Mouse (Mus musculus) R1 (cell line): ENCODE results near the gene Npm3.

Source experiments
- DNase-seq: peaks from one replicate; pipeline ENCODE4 v3.0.0-alpha.2; 2018; ENCODE audit warnings: low read depth, low spot score

Npm3 gene

DNA sequence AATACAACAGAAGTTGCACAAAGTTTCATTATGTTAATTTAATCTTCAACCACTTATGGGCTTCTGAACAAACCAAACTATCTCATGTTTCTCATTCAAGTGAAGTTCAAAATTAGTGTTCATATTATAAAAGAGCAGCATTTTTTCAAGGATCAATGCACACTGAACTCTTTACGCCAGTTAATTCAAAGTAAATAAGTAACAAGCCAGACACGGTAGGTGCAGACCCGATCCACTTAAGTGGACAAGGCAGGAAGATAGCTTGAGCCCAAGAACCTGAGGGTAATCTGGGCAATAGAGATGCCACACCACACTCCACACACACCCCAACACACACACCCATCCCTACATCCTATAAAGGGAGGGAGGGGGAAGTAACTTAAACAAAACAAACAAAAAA lies 4.2 kb upstream of the Npm3 start:
- no peak for DNase-seq

- DNase-seq: no peak
Measured at GRCm38 (mm10) chr19:45751881-45752280, 2.5 kb upstream of the Npm3 start.

- DNase-seq: peak; percentile 43
Measured at GRCm38 (mm10) chr19:45748691-45749242, 624 bp downstream of the Npm3 start.

DNA sequence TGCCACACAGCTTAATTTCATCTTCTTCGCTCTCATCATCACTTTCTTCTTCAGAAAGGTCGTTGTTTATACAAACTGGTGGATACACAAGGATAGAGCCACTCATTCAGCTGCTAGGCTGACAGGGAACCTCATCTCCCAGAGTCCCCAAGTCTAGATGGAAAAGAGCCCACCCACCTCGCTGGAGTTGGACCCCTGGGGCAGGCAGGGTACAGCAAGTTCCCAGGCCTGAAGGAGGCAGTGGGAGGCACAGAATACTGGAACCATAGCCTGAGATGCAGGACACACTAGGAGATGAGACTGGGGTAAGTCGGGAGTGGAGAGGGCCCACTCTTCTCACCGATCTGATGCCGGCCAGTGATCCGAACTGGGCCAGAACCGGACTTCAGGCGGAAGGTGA lies 1.2 kb downstream of the Npm3 start:
- no peak for DNase-seq

DNA sequence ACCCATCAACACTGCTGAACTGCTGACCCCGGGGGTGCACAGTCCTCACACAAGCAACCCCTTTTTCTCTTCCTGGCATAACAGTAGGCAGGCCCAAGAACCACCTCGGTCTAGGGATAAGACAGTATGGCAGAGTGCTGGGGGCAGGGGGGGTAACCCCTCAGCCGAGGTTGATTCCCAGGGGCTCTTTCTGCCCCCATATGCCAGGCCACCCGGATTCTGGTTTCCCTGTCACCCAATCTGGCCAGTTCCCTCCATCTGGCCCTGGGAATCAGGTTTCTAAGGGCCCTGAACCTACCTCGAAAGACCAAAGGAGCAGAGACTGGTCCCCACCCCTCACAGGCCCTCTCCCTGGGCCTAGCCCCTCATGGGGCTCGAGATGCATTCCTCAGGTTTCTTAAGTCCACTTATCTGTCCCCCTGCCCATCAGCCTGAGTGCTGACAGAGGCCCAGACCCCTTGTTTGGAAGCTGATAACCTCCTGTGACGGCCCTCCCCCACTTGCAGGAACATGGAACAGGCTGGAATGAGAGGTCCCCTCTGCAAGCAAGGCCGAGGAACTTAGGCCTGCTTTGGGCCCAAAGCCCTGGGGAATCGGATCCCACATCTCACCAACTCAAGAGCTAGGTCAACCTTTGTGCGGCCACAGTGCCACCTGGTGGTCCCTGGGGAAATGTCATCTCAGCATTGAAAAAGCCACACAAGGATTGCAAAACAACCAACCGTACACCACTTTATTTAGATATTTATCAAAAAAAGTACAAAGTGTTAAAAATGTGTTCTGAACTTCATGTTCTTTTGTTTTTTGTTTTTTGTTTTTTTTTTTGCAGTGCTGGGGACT lies 2.1 kb downstream of the Npm3 start:
- peak; percentile 90 for DNase-seq

DNA sequence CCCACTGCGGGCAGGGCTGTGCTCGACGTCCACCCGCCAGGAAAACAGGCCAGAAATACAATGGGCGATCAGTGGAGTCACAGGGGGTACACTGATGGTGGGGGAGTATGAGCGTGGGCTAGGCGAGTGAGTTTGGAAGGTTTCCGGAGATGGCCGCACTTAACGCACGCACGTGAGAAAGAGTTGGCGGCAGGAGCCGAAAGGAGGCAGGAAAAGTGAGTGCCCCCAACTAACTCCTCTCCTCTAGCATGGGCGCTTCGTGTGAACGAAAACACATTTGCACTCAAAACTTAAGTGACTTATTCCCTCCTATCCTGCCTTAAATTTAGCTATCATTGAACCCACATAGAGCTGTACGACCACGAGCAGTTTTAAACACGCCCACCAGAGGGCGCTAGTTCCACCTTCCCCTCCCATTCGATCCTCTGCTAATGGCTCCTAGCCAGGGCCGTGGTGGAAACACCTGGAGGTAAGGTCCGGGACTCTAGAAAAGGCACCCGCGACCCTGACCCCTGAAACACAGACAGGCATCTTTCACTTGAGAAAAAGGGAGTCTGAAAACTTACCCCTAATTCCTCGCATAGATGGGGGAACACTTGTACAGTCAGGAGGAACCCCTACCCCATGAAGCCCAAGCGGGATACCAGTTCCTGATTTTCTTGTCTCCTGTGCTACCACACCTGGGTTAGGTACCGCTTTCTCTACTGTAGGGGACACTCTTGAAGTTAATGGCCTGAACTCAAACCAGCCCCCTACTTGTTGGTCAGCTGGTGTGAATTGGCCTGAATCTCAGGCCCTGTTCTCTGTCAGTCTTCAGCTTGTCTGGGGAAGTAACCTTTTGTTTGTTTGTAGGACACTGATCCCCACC lies 3.0 kb downstream of the Npm3 start:
- DNase-seq: peak; percentile 86

DNA sequence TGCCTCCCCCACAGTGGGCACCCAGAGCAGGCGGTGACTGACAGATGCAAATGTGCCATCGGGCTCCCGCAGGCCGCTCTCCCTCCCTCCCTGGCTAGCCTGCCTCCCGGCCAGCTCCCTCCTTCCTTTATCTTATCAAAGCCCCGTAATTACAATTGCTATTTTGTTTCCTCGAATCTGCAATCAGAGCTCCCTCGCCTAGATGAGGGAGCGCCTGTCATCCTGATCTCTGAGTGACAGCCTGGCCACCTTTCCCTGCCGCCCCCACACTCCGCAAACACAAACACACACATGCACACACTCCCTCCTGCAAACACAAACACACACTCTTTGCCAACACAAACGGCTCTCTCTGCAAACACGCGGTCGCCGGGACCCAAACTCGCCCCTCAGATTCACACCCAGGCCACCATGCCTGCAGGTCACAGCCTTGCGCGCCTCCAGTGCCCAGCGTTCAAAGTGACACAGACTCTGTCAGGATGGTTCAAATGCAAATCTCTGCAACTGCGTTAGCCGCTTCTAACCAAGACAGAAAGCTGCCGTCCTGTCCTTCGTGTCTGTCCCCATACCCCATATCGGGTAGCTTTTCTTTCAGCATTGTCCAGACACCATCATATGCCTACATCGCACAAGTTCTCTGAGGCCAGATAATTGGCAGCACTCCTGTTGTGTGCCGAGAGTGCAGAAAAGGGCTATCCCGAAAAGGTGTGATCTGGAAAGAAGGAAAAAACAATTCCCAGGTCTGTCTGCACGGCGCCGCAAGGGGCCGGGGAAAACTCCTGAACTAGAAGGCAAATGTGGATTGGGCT lies 3.8 kb downstream of the Npm3 start:
- DNase-seq: no peak

- no peak for DNase-seq
Measured at GRCm38 (mm10) chr19:45743619-45744018, 5.8 kb downstream of the Npm3 start.

- DNase-seq: peak; percentile 58
Measured at GRCm38 (mm10) chr19:45742984-45743575, 6.3 kb downstream of the Npm3 start.

GRCm38 (mm10) chr19:45742218-45742983 lies 7.0 kb downstream of the Npm3 start, which contains the start of gene Fgf8:
TSS of gene Fgf8 (minus strand) at chr19:45742915.
- DNase-seq: no peak

GRCm38 (mm10) chr19:45741431-45742217 lies 7.8 kb downstream of the Npm3 start:
- DNase-seq: no peak

DNA sequence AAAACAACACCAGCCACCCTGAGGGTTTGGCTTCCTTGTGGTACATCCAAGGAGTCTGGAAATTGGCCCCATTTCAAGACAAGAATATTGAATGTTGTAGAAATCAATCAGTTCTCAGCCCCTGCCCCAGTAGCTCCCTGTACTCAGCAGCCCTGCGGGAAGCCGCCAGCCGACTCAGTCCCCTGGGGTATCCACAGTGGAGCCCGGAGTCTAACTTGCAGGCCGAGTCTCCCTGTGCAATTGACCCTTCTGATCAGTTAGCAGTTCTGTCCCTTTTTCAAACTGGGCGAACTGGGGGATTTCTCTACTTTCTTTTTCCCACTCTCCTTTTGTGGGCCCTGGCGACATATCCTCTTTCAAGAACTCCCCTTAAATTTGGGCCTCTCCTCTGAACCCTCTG lies 8.6 kb downstream of the Npm3 start:
- no peak for DNase-seq

GRCm38 (mm10) chr19:45740233-45740632 lies 9.2 kb downstream of the Npm3 start:
- no peak for DNase-seq

DNA sequence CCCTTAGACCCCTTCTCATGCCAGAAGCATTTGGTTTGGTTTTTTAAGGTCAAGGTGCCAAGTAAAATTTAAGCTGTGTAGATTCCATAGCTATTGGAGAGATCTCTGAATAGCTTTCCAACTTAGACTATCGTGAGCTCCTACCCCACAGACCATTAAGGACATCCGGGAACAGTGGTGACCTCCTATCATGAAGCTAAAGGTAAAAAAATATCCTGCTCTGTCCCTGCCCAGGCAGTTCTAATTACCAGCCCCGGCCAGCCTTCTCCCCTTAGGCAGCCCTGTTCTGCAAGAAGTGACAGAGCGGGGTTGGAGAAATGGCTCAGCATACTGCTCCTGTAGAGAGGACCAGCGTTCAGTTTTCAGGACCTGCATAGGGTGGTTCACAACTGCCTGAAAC lies 10.9 kb downstream of the Npm3 start:
- DNase-seq: no peak

- no peak for DNase-seq
Measured at GRCm38 (mm10) chr19:45737846-45738484, 11.4 kb downstream of the Npm3 start.

DNA sequence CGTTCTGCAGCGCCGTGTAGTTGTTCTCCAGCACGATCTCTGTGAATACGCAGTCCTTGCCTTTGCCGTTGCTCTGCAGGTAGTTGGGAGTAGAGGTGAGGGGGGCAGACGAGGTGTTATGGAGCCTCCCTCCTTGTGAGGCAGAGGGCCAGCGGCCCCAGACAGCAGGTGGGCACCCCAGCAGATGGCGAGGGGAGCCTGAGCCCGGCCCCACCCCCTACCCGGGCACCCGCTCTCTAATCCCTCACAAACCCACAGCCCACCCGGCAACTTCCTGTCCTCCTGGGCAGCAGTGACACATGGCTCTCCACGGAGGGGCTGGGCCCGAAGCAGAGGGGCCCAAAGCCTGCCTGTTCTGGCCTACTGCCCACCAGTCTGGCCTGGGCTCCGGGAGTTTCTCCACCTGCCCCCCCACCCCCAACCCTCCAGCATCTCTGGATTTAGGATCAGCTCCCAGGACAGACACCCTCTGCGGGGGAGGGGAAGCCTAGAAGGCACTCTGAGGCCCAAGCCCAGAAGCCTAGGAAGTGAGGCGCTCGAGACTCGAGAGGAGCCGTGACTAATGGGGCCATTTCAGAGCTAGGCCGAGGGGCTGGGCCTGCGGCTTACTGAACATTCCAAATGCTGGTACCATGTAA lies 12.1 kb downstream of the Npm3 start:
- DNase-seq: no peak

DNA sequence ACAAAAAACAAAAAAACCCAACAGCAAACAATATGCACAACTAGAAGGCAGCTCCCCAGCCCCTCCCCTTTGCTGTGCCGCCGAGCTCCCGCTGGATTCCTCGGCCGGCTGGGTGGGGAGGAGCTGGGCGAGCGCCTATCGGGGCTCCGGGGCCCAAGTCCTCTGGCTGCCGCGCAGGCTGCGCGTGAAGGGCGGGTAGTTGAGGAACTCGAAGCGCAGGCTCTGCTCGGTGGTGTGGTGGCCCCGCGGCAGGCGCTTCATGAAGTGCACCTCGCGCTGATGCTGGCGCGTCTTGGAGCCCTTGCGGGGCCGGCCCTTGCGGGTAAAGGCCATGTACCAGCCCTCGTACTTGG lies 12.6 kb downstream of the Npm3 start:
- peak; percentile 62 for DNase-seq

DNA sequence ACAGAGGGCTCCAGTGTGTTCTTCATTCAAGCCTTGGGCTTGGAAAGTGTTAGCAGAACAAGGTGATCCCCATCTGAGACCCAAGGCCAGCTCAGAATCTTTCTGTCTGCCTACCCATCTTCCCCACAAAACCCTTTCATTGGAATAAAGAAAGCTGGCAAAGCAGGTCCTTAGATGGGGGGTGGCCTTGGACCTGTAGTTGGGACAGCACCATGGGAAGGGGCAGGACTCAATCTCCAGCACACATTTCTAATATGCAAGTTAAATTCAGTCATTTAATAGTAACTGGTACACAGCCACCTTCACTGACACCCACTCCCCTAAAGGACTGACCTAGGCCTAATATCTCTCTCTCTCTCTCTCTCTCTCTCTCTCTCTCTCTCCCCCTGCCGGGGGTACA lies 13.2 kb downstream of the Npm3 start:
- no peak for DNase-seq

GRCm38 (mm10) chr19:45734762-45735161 lies 14.6 kb downstream of the Npm3 start:
- no peak for DNase-seq
